Mouse (Mus musculus) neural tube, embryonic 13.5 days (tissue): Measurements from ENCODE around the gene Zfp658. TPM values are rescaled to one million over a fixed set of nuclear protein-coding genes. Genes with fewer than 3 reads are reported as not detected.
A peak's percentile ranks its signal among the peaks of the same experiment; 100 is the strongest.

Experiments
- ATAC-seq: fragments of 200-750 bp; cut with Nextera tagmentation; 2 replicates; pipeline ENCODE4 v1.8.0; 2017; ENCODE audit warnings: low read depth, mild to moderate bottlenecking, moderate TSS enrichment, moderate library complexity
- H3K27ac ChIP-seq: fragments of 300-500 bp; sonication (generic); replicated peaks from 2 replicates; pipeline ENCODE4 v1.5.1; 2015; ENCODE audit warnings: moderate library complexity, mild to moderate bottlenecking, inconsistent platforms
- H3K27me3 ChIP-seq: fragments of 300-500 bp; sonication (generic); 2 replicates; pipeline ENCODE4 v1.6.1; 2015; ENCODE audit warnings: mild to moderate bottlenecking, inconsistent platforms
- H3K36me3 ChIP-seq: fragments of 300-500 bp; sonication (generic); 2 replicates; pipeline ENCODE4 v1.6.1; 2015; ENCODE audit warnings: mild to moderate bottlenecking, inconsistent platforms
- H3K4me1 ChIP-seq: fragments of 300-500 bp; sonication (generic); replicated peaks from 2 replicates; pipeline ENCODE4 v1.6.1; 2015; ENCODE audit warnings: inconsistent platforms
- H3K4me2 ChIP-seq: fragments of 300-500 bp; sonication (generic); 2 replicates; pipeline ENCODE4 v1.6.1; 2015; ENCODE audit warnings: inconsistent platforms, mild to moderate bottlenecking, moderate library complexity
- H3K4me3 ChIP-seq: fragments of 300-500 bp; sonication (generic); 2 replicates; pipeline ENCODE4 v1.5.1; 2015; ENCODE audit warnings: mild to moderate bottlenecking, inconsistent platforms
- H3K9ac ChIP-seq: fragments of 300-500 bp; sonication (generic); 2 replicates; pipeline ENCODE4 v1.6.1; 2015; ENCODE audit warnings: moderate library complexity, mild to moderate bottlenecking, inconsistent platforms
- H3K9me3 ChIP-seq: fragments of 300-500 bp; sonication (generic); 2 replicates; pipeline ENCODE4 v1.6.1; 2016; ENCODE audit warnings: inconsistent platforms
- WGBS: fragments of 180-500 bp; shearing (Covaris S2); methylation state at CpG from one replicate; pipeline ENCODE4 v1.1.7; 2015; 5-methylcytosine and 5-hydroxymethylcytosine counted together
- polyA plus RNA-seq: library from polyadenylated mRNA; unstranded; fragments of >200 nt; fragmentation: Nextera tagmentation; extraction: Ambion mirVana; gene quantifications from 2 replicates; pipeline ENCODE4 v1.2.1, GENCODE M21; 2015

Zfp658 gene
- polyA plus RNA-seq: 8.2 and 9.5 TPM in 2 replicates

GRCm38 (mm10) chr7:43562006-43562633, at the start of gene Zfp658:
Gene Zfp658 (plus strand): TSS chr7:43562256.
- Histone ChIP-seq H3K4me2 (peak within 1 kb of the TSS; percentile 90), H3K4me1 (peaks cover 22% of the 10 kb centered on the region), H3K4me3 (peak within 1 kb of the TSS; percentile 73), H3K27me3 (no peaks in the 10 kb centered on the region), H3K9me3 (no peaks in the 10 kb centered on the region), H3K36me3 (peaks cover 25% of the 10 kb centered on the region), H3K9ac (peak within 1 kb of the TSS; percentile 84), H3K27ac (peak within 1 kb of the TSS; percentile 86)
- whole genome bisulfite sequencing: under 1% methylated on average over 27 of the region's 27 CpGs
- peak; percentile 93 for ATAC-seq

- Histone ChIP-seq H3K27ac (no peak overlapping the region), H3K27me3 (no peaks in the 10 kb centered on the region), H3K9ac (no peak overlapping the region), H3K9me3 (no peaks in the 10 kb centered on the region), H3K4me2 (no peak overlapping the region), H3K4me1 (no peaks in the 10 kb centered on the region), H3K4me3 (no peak overlapping the region), H3K36me3 (no peaks in the 10 kb centered on the region)
- ATAC-seq: no peak
- 82% methylated on average over 4 of the region's 4 CpGs for WGBS
These were observed 49.5 kb upstream of the Zfp658 start for GRCm38 (mm10) chr7:43512519-43512918.

GRCm38 (mm10) chr7:43515076-43515475, 47.0 kb upstream of the Zfp658 start:
- no peak overlapping the region for H3K9ac ChIP-seq
- no peaks in the 10 kb centered on the region for H3K27me3 ChIP-seq
- no peaks in the 10 kb centered on the region for H3K9me3 ChIP-seq
- no peak overlapping the region for H3K4me2 ChIP-seq
- H3K27ac ChIP-seq: no peak overlapping the region
- WGBS: 86% methylated on average over 5 of the region's 5 CpGs
- no peaks in the 10 kb centered on the region for H3K36me3 ChIP-seq
- no peak for ATAC-seq
- H3K4me1 ChIP-seq: no peaks in the 10 kb centered on the region
- H3K4me3 ChIP-seq: no peak overlapping the region

- Histone ChIP-seq H3K27ac (no peak overlapping the region), H3K4me3 (no peak overlapping the region), H3K4me2 (no peak overlapping the region), H3K4me1 (no peaks in the 10 kb centered on the region), H3K9me3 (no peaks in the 10 kb centered on the region), H3K36me3 (no peaks in the 10 kb centered on the region), H3K9ac (no peak overlapping the region), H3K27me3 (no peaks in the 10 kb centered on the region)
- WGBS: 87% methylated on average over 15 of the region's 15 CpGs
- ATAC-seq: no peak
These were observed 43.7 kb upstream of the Zfp658 start for GRCm38 (mm10) chr7:43518341-43518740.

- ATAC-seq: no peak
- no peaks in the 10 kb centered on the region for H3K27me3 ChIP-seq
- H3K9ac ChIP-seq: no peak overlapping the region
- H3K4me1 ChIP-seq: no peaks in the 10 kb centered on the region
- no peaks in the 10 kb centered on the region for H3K9me3 ChIP-seq
- no peaks in the 10 kb centered on the region for H3K36me3 ChIP-seq
- no peak overlapping the region for H3K4me3 ChIP-seq
- H3K27ac ChIP-seq: no peak overlapping the region
- no peak overlapping the region for H3K4me2 ChIP-seq
- WGBS: 90% methylated on average over 2 of the region's 2 CpGs
These were observed 39.3 kb upstream of the Zfp658 start for GRCm38 (mm10) chr7:43522776-43523175.

- WGBS: 62% methylated on average over 3 of the region's 3 CpGs
- ATAC-seq: no peak
- no peaks in the 10 kb centered on the region for H3K9me3 ChIP-seq
- H3K27ac ChIP-seq: no peak overlapping the region
- no peak overlapping the region for H3K4me3 ChIP-seq
- no peaks in the 10 kb centered on the region for H3K27me3 ChIP-seq
- no peaks in the 10 kb centered on the region for H3K4me1 ChIP-seq
- H3K36me3 ChIP-seq: no peaks in the 10 kb centered on the region
- no peak overlapping the region for H3K9ac ChIP-seq
- no peak overlapping the region for H3K4me2 ChIP-seq
These were observed 36.7 kb upstream of the Zfp658 start for GRCm38 (mm10) chr7:43525313-43525712.

GRCm38 (mm10) chr7:43530216-43530785, 31.8 kb upstream of the Zfp658 start:
- 77% methylated on average over 8 of the region's 8 CpGs for WGBS
- no peak for ATAC-seq

GRCm38 (mm10) chr7:43532936-43533505, 29.0 kb upstream of the Zfp658 start:
- H3K4me1 ChIP-seq: no peaks in the 10 kb centered on the region
- no peak overlapping the region for H3K27ac ChIP-seq
- ATAC-seq: no peak
- H3K27me3 ChIP-seq: no peaks in the 10 kb centered on the region
- 87% methylated on average over 9 of the region's 9 CpGs for WGBS
- no peak overlapping the region for H3K9ac ChIP-seq
- no peak overlapping the region for H3K4me3 ChIP-seq
- H3K36me3 ChIP-seq: no peaks in the 10 kb centered on the region
- H3K4me2 ChIP-seq: no peak overlapping the region
- no peaks in the 10 kb centered on the region for H3K9me3 ChIP-seq

More at GRCm38 (mm10) chr7:43530216-43530785, 31.8 kb upstream of the Zfp658 start:
- Histone ChIP-seq H3K27me3 (no peaks in the 10 kb centered on the region), H3K4me2 (no peak overlapping the region), H3K4me1 (no peaks in the 10 kb centered on the region), H3K9me3 (no peaks in the 10 kb centered on the region), H3K27ac (no peak overlapping the region), H3K4me3 (no peak overlapping the region), H3K36me3 (no peaks in the 10 kb centered on the region), H3K9ac (no peak overlapping the region)

- Histone ChIP-seq H3K9ac (no peak overlapping the region), H3K36me3 (no peaks in the 10 kb centered on the region), H3K4me2 (no peak overlapping the region), H3K27ac (no peak overlapping the region), H3K9me3 (no peaks in the 10 kb centered on the region), H3K4me1 (no peaks in the 10 kb centered on the region), H3K27me3 (no peaks in the 10 kb centered on the region), H3K4me3 (no peak overlapping the region)
- 75% methylated on average over 4 of the region's 4 CpGs for WGBS
- ATAC-seq: no peak
These were observed 23.5 kb upstream of the Zfp658 start for GRCm38 (mm10) chr7:43538524-43538923.

- Histone ChIP-seq H3K4me2 (no peak within 1 kb of the TSS), H3K9ac (no peak within 1 kb of the TSS), H3K36me3 (no peaks in the 10 kb centered on the region), H3K27ac (no peak within 1 kb of the TSS), H3K4me1 (no peaks in the 10 kb centered on the region), H3K4me3 (no peak within 1 kb of the TSS), H3K9me3 (no peaks in the 10 kb centered on the region), H3K27me3 (no peaks in the 10 kb centered on the region)
- 84% methylated on average over 7 of the region's 7 CpGs for WGBS
- no peak for ATAC-seq
These were observed 17.7 kb upstream of the Zfp658 start, which contains the start of gene Cd33 for GRCm38 (mm10) chr7:43544225-43544977. Gene Cd33 (minus strand): TSS chr7:43544428.

GRCm38 (mm10) chr7:43545656-43546545, 16.2 kb upstream of the Zfp658 start:
- no peak overlapping the region for H3K27ac ChIP-seq
- H3K4me3 ChIP-seq: no peak overlapping the region
- no peaks in the 10 kb centered on the region for H3K4me1 ChIP-seq
- H3K9ac ChIP-seq: no peak overlapping the region
- no peak for ATAC-seq
- no peaks in the 10 kb centered on the region for H3K27me3 ChIP-seq
- WGBS: 72% methylated on average over 7 of the region's 7 CpGs
- H3K9me3 ChIP-seq: no peaks in the 10 kb centered on the region
- H3K36me3 ChIP-seq: no peaks in the 10 kb centered on the region
- no peak overlapping the region for H3K4me2 ChIP-seq
